Mouse (Mus musculus) kidney, postnatal 0 days (tissue): ENCODE measurements around the gene Jrkl. TPM values are rescaled to one million over a fixed set of nuclear protein-coding genes. Genes with fewer than 3 reads are reported as not detected.

Source experiments
- ATAC-seq: fragments of 200-750 bp; cut with Nextera tagmentation; replicated peaks from 2 replicates; pipeline ENCODE4 v1.8.0; 2017; ENCODE audit warnings: low read depth, moderate number of reproducible peaks, moderate TSS enrichment, moderate library complexity; ENCODE audit not compliant: low FRiP score
- DNase-seq: peaks from one replicate; pipeline ENCODE4 v3.0.0-alpha.2; 2016; ENCODE audit warnings: low spot score
- H3K27ac ChIP-seq: fragments of 300-500 bp; sonication (generic); 2 replicates; pipeline ENCODE4 v1.5.1; 2014; ENCODE audit warnings: mild to moderate bottlenecking
- H3K27me3 ChIP-seq: fragments of 300-500 bp; sonication (generic); 2 replicates; pipeline ENCODE4 v1.6.1; 2014; ENCODE audit warnings: low read length, mixed read lengths; ENCODE audit not compliant: insufficient read depth
- H3K36me3 ChIP-seq: fragments of 300-500 bp; sonication (generic); 2 replicates; pipeline ENCODE4 v1.6.1; 2014; ENCODE audit warnings: low read length, mixed read lengths; ENCODE audit not compliant: insufficient read depth
- H3K4me1 ChIP-seq: fragments of 300-500 bp; sonication (generic); replicated peaks from 2 replicates; pipeline ENCODE4 v1.6.1; 2014; ENCODE audit warnings: antibody characterized with exemption, low read length, mixed read lengths; ENCODE audit not compliant: insufficient read depth
- H3K4me2 ChIP-seq: fragments of 300-500 bp; sonication (generic); 2 replicates; pipeline ENCODE4 v1.6.1; 2014; ENCODE audit warnings: mild to moderate bottlenecking, low read length, moderate library complexity, mixed read lengths
- H3K4me3 ChIP-seq: fragments of 300-500 bp; sonication (generic); replicated peaks from 2 replicates; pipeline ENCODE4 v1.5.1; 2014; ENCODE audit warnings: low read depth, low read length
- H3K9ac ChIP-seq: fragments of 300-500 bp; sonication (generic); 2 replicates; pipeline ENCODE4 v1.6.1; 2014; ENCODE audit warnings: low read depth, low read length
- H3K9me3 ChIP-seq: fragments of 300-500 bp; sonication (generic); replicated peaks from 2 replicates; pipeline ENCODE4 v1.6.1; 2016; ENCODE audit warnings: low read length, inconsistent platforms, mixed read lengths
- CTCF ChIP-seq: IDR thresholded peaks from 2 replicates; pipeline ENCODE4 v1.5.1; 2016; ENCODE audit warnings: antibody characterized with exemption, low read depth, mild to moderate bottlenecking, moderate library complexity
- WGBS: fragments of 180-500 bp; shearing (Covaris S2); extraction: QIAGEN DNeasy Blood & Tissue Kit; methylation state at CpG from one replicate; pipeline ENCODE4 v1.1.7; 2014; 5-methylcytosine and 5-hydroxymethylcytosine counted together
- polyA plus RNA-seq: library from polyadenylated mRNA; unstranded; fragments of >200 nt; fragmentation: Nextera tagmentation; extraction: Ambion mirVana; gene quantifications from 2 replicates; pipeline ENCODE4 v1.2.1, GENCODE M21; 2015

Jrkl gene
- polyA plus RNA-seq, 1 experiment from 2014 or later = 10.1 TPM

GRCm38 (mm10) chr9:13248104-13248503, 2.5 kb upstream of the Jrkl start:
- no peak overlapping the region for H3K4me3 ChIP-seq

DNA sequence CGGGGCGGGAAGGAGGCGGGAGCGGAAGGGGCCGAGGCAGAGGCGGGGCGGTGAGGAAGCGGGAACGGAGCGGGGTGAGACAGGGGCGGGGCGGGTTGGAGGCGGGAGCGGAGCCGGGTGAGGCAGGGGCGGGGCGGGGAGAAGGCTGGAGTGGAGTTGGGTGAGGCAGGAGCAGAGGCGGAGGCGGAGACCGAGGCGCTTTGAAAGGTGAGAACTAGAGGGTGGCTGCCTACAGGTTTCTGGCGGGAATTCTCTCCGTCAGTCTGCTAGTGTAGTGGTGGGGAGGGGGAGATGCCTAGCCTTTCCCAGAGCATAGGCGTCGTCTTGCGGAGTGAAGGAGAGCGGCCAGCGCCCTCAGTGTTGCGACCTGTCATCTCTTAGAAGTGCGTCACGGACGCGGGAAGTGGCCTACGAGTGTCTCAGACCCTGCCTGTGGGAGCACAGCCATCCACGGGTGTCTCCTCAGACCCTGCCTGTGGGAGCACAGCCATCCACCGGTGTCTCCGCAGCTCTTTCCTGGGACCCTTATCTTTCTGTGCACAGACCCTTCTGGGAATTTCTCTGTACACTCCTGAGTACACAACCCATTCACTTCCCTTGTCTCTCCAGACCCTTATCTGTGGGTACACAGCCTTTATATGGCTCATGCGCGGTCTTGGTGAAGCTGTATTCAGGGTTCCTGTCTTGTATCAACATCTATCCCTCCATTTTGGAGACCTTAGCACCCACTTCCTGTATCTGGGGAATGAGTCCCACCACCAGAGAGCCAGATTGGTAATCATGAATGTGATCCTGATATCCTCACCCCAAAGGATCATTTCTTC, 1.4 kb upstream of the Jrkl start, which contains the start of gene Ccdc82:
TSS of gene Ccdc82 (plus strand) at position 141 of the 824 bp plus-strand sequence.
- Histone ChIP-seq H3K27ac (peak within 1 kb of the TSS; percentile 79), H3K4me1 (no peaks in the 10 kb centered on the region; the same call in 1 of the 2 replicates), H3K9me3 (no peaks in the 10 kb centered on the region), H3K27me3 (no peaks in the 10 kb centered on the region), H3K36me3 (no peaks in the 10 kb centered on the region), H3K9ac (peak within 1 kb of the TSS; percentile 71), H3K4me2 (peak within 1 kb of the TSS; percentile 86), H3K4me3 (peak within 1 kb of the TSS; percentile 60)
- TF ChIP-seq CTCF = no peak
- 3% methylated on average over 35 of the region's 39 CpGs for WGBS
- DNase-seq = peak; percentile 96
- peak; percentile 98 for ATAC-seq

More at GRCm38 (mm10) chr9:13248104-13248503, 2.5 kb upstream of the Jrkl start:
- Histone ChIP-seq H3K4me1 (no peaks in the 10 kb centered on the region; the same call in 1 of the 2 replicates), H3K9me3 (no peaks in the 10 kb centered on the region), H3K36me3 (no peaks in the 10 kb centered on the region), H3K27me3 (no peaks in the 10 kb centered on the region), H3K9ac (no peak overlapping the region), H3K4me2 (no peak overlapping the region), H3K27ac (no peak overlapping the region)
- TF ChIP-seq CTCF = no peak
- DNase-seq (no peak), ATAC-seq (no peak)
- WGBS = 96% methylated on average over 4 of the region's 4 CpGs

DNA sequence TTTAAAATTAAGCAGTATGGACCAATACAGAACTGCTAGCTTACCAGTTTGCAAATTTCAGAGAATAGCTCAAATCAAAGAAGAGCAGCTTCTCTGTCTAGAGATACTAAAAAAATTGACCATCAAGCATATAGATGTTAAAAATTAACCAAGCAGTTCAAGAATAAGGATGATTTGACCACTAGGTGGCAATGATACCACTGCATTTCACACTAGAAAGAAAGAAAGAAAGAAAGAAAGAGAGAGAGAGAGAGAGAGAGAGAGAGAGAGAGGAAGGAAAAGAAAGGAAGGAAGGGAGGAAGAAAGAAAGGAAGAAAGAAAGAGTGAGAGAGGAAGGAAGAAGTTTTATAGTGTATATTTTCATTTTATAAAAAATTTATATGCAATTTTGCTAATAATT, 3.3 kb downstream of the Jrkl start:
- no peaks in the 10 kb centered on the region for H3K36me3 ChIP-seq
- no peak overlapping the region for H3K27ac ChIP-seq
- no peak overlapping the region for H3K9ac ChIP-seq
- no peaks in the 10 kb centered on the region; the same call in 1 of the 2 replicates for H3K4me1 ChIP-seq
- no peak overlapping the region for H3K4me2 ChIP-seq
- ATAC-seq (no peak), DNase-seq (peak; percentile 63)
- H3K4me3 ChIP-seq = no peak overlapping the region
- H3K9me3 ChIP-seq = no peaks in the 10 kb centered on the region
- peak; percentile 70 for TF ChIP-seq CTCF
- H3K27me3 ChIP-seq = no peaks in the 10 kb centered on the region

- 17% methylated on average over 5 of the region's 5 CpGs for WGBS
- DNase-seq = peak; percentile 85
- peak; percentile 91 for TF ChIP-seq CTCF
- Histone ChIP-seq H3K27me3 (no peaks in the 10 kb centered on the region), H3K27ac (no peak overlapping the region), H3K36me3 (no peaks in the 10 kb centered on the region), H3K4me1 (no peaks in the 10 kb centered on the region), H3K9me3 (no peaks in the 10 kb centered on the region), H3K4me3 (no peak overlapping the region), H3K4me2 (no peak overlapping the region), H3K9ac (no peak overlapping the region)
- no peak for ATAC-seq
Measured at GRCm38 (mm10) chr9:13231545-13232216, 13.9 kb downstream of the Jrkl start.

DNA sequence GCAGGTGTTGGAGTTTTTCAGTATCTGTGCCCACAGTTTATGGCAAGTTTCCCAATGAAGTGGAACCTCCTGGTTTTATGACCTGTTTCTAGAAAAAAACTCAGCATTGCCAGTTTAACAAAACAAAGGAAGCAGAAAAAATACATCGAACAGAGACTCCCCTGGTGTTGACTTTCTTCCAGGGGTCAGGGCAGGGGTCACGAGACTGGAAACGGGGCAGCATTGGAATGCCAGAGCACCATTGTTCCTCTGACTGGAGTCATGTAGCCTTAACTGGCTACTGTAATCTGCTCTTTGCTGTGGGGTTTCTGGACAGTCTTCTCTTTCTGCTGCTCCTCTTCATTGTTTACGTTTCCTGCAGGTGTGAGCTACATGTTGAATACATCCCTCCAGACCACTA, 15.1 kb downstream of the Jrkl start:
- TF ChIP-seq CTCF = no peak
- no peaks in the 10 kb centered on the region for H3K9me3 ChIP-seq
- 6% methylated on average over 4 of the region's 4 CpGs for WGBS
- H3K9ac ChIP-seq = no peak overlapping the region
- H3K36me3 ChIP-seq = no peaks in the 10 kb centered on the region
- no peak overlapping the region for H3K4me2 ChIP-seq
- peak; percentile 40 for DNase-seq
- ATAC-seq = no peak
- no peak overlapping the region for H3K4me3 ChIP-seq
- H3K27ac ChIP-seq = no peak overlapping the region
- H3K4me1 ChIP-seq = no peaks in the 10 kb centered on the region
- no peaks in the 10 kb centered on the region for H3K27me3 ChIP-seq

- Histone ChIP-seq H3K36me3 (no peaks in the 10 kb centered on the region), H3K4me3 (no peak overlapping the region), H3K4me1 (no peaks in the 10 kb centered on the region), H3K27me3 (no peaks in the 10 kb centered on the region), H3K27ac (no peak overlapping the region), H3K9me3 (no peaks in the 10 kb centered on the region), H3K4me2 (no peak overlapping the region), H3K9ac (no peak overlapping the region)
- TF ChIP-seq CTCF = no peak
- WGBS = 96% methylated on average over 1 of the region's 1 CpGs
- DNase-seq (no peak), ATAC-seq (no peak)
Measured at GRCm38 (mm10) chr9:13225872-13226271, 19.8 kb downstream of the Jrkl start.
